Mouse (Mus musculus) liver, embryonic 14.5 days (tissue): ENCODE data around the gene Kat6b. TPM values are rescaled to one million over a fixed set of nuclear protein-coding genes. Genes with fewer than 3 reads are reported as not detected.

Experiments used
- ATAC-seq: fragments of 200-750 bp; cut with Nextera tagmentation; 2 replicates; pipeline ENCODE4 v1.8.0; 2017; ENCODE audit warnings: moderate number of reproducible peaks, mild to moderate bottlenecking, moderate library complexity; ENCODE audit not compliant: insufficient read depth
- DNase-seq, 3 experiments: peaks; one replicate each; pipeline ENCODE4 v3.0.0-alpha.2; 2012 to 2013; ENCODE audit warnings: low read depth in 3 of 3, low spot score in 3 of 3
- H3K27ac ChIP-seq: fragments of 300-500 bp; sonication (generic); 2 replicates; pipeline ENCODE4 v1.5.1; 2014; ENCODE audit warnings: moderate library complexity, mild to moderate bottlenecking, control low read depth, inconsistent platforms
- H3K27me3 ChIP-seq: fragments of 300-500 bp; sonication (generic); 2 replicates; pipeline ENCODE4 v1.6.1; 2014; ENCODE audit warnings: mild to moderate bottlenecking, low read length, moderate library complexity; ENCODE audit not compliant: control insufficient read depth, insufficient read depth
- H3K36me3 ChIP-seq: fragments of 300-500 bp; sonication (generic); replicated peaks from 2 replicates; pipeline ENCODE4 v1.6.1; 2014; ENCODE audit warnings: low read depth; ENCODE audit not compliant: control insufficient read depth, insufficient read depth
- H3K4me1 ChIP-seq, 2 experiments: fragments of 200-500 bp in 1 of 2; fragments of 300-500 bp in 1 of 2; sonication (generic) in 1 of 2; replicated peaks; 2 replicates each; pipeline ENCODE4 v1.6.1; 2012 to 2014; ENCODE audit warnings: antibody characterized with exemption in 1 of 2, inconsistent platforms in 1 of 2, low read length in 1 of 2; ENCODE audit not compliant: control insufficient read depth in 2 of 2, insufficient read depth in 2 of 2
- H3K4me2 ChIP-seq: fragments of 300-500 bp; sonication (generic); 2 replicates; pipeline ENCODE4 v1.6.1; 2014; ENCODE audit warnings: low read depth, mild to moderate bottlenecking, control low read depth, moderate library complexity
- H3K4me3 ChIP-seq, 2 experiments: fragments of 200-500 bp in 1 of 2; fragments of 300-500 bp in 1 of 2; sonication (generic) in 1 of 2; 2 replicates each; pipeline ENCODE4 v1.5.1; 2012 to 2014; ENCODE audit warnings: low read depth in 2 of 2, low read length in 2 of 2, mild to moderate bottlenecking in 2 of 2, control low read depth in 1 of 2, inconsistent platforms in 1 of 2, moderate library complexity in 1 of 2; ENCODE audit not compliant: insufficient read depth in 1 of 2
- H3K9ac ChIP-seq: fragments of 300-500 bp; sonication (generic); replicated peaks from 2 replicates; pipeline ENCODE4 v1.6.1; 2014; ENCODE audit warnings: mild to moderate bottlenecking, control low read depth, moderate library complexity
- H3K9me3 ChIP-seq: fragments of 300-500 bp; sonication (generic); 2 replicates; pipeline ENCODE4 v1.6.1; 2016; ENCODE audit warnings: low read length, mixed read lengths; ENCODE audit not compliant: control insufficient read depth
- CTCF ChIP-seq: IDR thresholded peaks from 2 replicates; pipeline ENCODE4 v1.5.1; 2016; ENCODE audit warnings: antibody characterized with exemption, low read depth, control low read depth
- EP300 ChIP-seq: IDR thresholded peaks from 2 replicates; pipeline ENCODE4 v1.6.1; 2016; ENCODE audit warnings: antibody characterized with exemption, low read depth
- WGBS: fragments of 180-500 bp; shearing (Covaris S2); extraction: QIAGEN DNeasy Blood & Tissue Kit; methylation state at CpG from one replicate; pipeline ENCODE4 v1.1.7; 2014; ENCODE audit not compliant: insufficient replicate concordance; 5-methylcytosine and 5-hydroxymethylcytosine counted together
- polyA plus RNA-seq, 2 experiments: library from polyadenylated mRNA; depleted of rRNA in 1 of 2; stranded (reverse) in 1 of 2; unstranded in 1 of 2; fragments of >200 nt; fragmentation: Nextera tagmentation in 1 of 2; extraction: Ambion mirVana in 1 of 2; gene quantifications; 2 replicates each; pipeline versions ENCODE4 v1.2.1 to v1.2.3; 2012 to 2014

The Kat6b gene
- polyA plus RNA-seq, 2 experiments: 0.93 to 1.4 TPM

DNA sequence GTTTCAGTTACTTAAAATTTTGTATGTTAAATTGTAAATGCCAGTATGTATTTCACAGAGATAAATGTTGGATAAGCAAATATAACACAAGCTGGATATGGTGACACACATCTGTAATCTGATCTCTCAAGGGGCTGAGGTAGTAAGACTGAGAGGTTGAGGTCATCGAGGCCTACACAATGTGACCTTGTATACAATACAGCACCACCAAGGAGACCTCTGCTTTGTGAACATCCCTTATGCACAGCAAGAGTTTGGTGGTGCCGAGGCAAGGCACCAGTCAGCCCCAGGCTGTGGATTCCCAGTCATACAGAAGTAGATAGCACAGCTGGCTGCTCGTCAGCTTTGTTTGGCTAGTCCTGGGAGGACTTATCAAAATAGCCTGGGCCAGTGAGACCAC, 59.1 kb downstream of the Kat6b start:
- Histone ChIP-seq H3K27me3 (no peaks in the 10 kb centered on the region), H3K4me2 (no peak overlapping the region), H3K4me1 (peaks cover 2 to 6% of the 10 kb centered on the region in 2 experiments; a peak in 3 of 4 replicates), H3K9me3 (no peaks in the 10 kb centered on the region), H3K9ac (no peak overlapping the region), H3K27ac (no peak overlapping the region), H3K36me3 (no peaks in the 10 kb centered on the region), H3K4me3 (no peak overlapping the region)
- ATAC-seq (no peak), DNase-seq (no peak)
- TF ChIP-seq CTCF (no peak), EP300 (no peak)
- 65% methylated on average over 3 of the region's 3 CpGs for WGBS

GRCm38 (mm10) chr14:21545529-21545928, 64.3 kb downstream of the Kat6b start:
- Histone ChIP-seq H3K27ac (no peak overlapping the region), H3K27me3 (no peaks in the 10 kb centered on the region), H3K4me1 (peaks cover 19 to 26% of the 10 kb centered on the region in 2 experiments), H3K36me3 (no peaks in the 10 kb centered on the region), H3K9me3 (no peaks in the 10 kb centered on the region), H3K4me2 (no peak overlapping the region), H3K4me3 (no peak overlapping the region), H3K9ac (no peak overlapping the region)
- TF ChIP-seq EP300: no peak
- TF ChIP-seq CTCF: no peak
- 76% methylated on average over 4 of the region's 4 CpGs for WGBS
- ATAC-seq (no peak), DNase-seq (no peak)

DNA sequence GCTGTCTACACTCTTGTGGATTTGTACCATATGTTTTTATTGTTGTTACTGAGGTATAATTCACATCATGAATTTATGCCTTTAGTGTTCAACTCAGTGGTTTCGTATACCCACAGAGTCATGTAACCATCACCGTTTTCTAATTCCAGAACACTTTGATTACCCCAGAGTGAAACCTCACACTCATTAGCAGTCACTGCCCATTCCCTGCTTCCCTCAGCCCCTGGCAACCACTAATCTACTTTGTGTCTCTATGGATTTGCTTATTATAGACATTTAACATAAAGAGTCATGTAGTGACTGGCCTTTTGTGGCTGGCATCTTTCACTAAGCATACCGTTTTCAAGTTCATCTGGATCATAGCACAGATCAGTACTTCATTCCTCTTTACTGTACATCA, 65.1 kb downstream of the Kat6b start:
- H3K36me3 ChIP-seq: no peaks in the 10 kb centered on the region
- H3K9me3 ChIP-seq: no peaks in the 10 kb centered on the region
- no peak overlapping the region for H3K9ac ChIP-seq
- TF ChIP-seq EP300 (no peak), CTCF (no peak)
- no peaks in the 10 kb centered on the region for H3K27me3 ChIP-seq
- no peak overlapping the region for H3K4me3 ChIP-seq
- 79% methylated on average over 3 of the region's 3 CpGs for WGBS
- DNase-seq: no peak
- no peak for ATAC-seq
- H3K4me2 ChIP-seq: no peak overlapping the region
- H3K27ac ChIP-seq: no peak overlapping the region
- peaks cover 19 to 26% of the 10 kb centered on the region in 2 experiments for H3K4me1 ChIP-seq

GRCm38 (mm10) chr14:21547297-21547696, 66.1 kb downstream of the Kat6b start:
- 49% methylated on average over 7 of the region's 7 CpGs for WGBS
- Histone ChIP-seq H3K9ac (no peak overlapping the region), H3K9me3 (no peaks in the 10 kb centered on the region), H3K4me3 (no peak overlapping the region), H3K36me3 (no peaks in the 10 kb centered on the region), H3K4me2 (no peak overlapping the region), H3K4me1 (peaks cover 19 to 26% of the 10 kb centered on the region in 2 experiments), H3K27me3 (no peaks in the 10 kb centered on the region), H3K27ac (no peak overlapping the region)
- TF ChIP-seq CTCF (no peak), EP300 (no peak)
- DNase-seq (no peak), ATAC-seq (no peak)

- no peak for TF ChIP-seq EP300
- no peak for TF ChIP-seq CTCF
- H3K4me1 ChIP-seq: peaks cover 19 to 26% of the 10 kb centered on the region in 2 experiments
Observed at GRCm38 (mm10) chr14:21547965-21548364, 66.7 kb downstream of the Kat6b start.

More at GRCm38 (mm10) chr14:21547965-21548364, 66.7 kb downstream of the Kat6b start:
- H3K4me3 ChIP-seq: no peak overlapping the region
- H3K27me3 ChIP-seq: no peaks in the 10 kb centered on the region
- H3K9ac ChIP-seq: no peak overlapping the region
- no peak overlapping the region for H3K4me2 ChIP-seq
- 66% methylated on average over 3 of the region's 3 CpGs for WGBS
- no peak overlapping the region for H3K27ac ChIP-seq
- H3K9me3 ChIP-seq: no peaks in the 10 kb centered on the region
- ATAC-seq (no peak), DNase-seq (no peak)
- H3K36me3 ChIP-seq: no peaks in the 10 kb centered on the region
